In genomic region chr10:19591286-19591640, GRCm38 (mm10) we compare ENCODE assay signal across 8 mouse cellular contexts. TPM values are rescaled to one million over a fixed set of nuclear protein-coding genes. Genes with fewer than 3 reads are reported as not detected.
DNase-seq lines count a peak whose midpoint lies in the region; ATAC-seq and TF ChIP-seq lines count a peak whose summit lies in the region.

No protein-coding gene starts in this region.

- ATAC-seq in common myeloid progenitor, adult 5-6 weeks (replicated peaks; ENCODE audit: low read depth, poor library complexity, severe bottlenecking): peak; percentile 59
- ATAC-seq in hindbrain, embryonic 15.5 days (ENCODE audit: low FRiP score, low read depth): no peak
- no peak for ATAC-seq in midbrain, embryonic 12.5 days (ENCODE audit: low FRiP score, low read depth)
- ATAC-seq in monocyte, adult 5-6 weeks (replicated peaks; ENCODE audit: insufficient number of reproducible peaks, low FRiP score, low TSS enrichment, poor library complexity, severe bottlenecking): no peak; the same call in 1 of the 2 replicates

- H3K36me3 ChIP-seq in kidney, adult 2 months (ENCODE audit: control insufficient read depth, insufficient read depth, low read length): no peaks in the 10 kb centered on the region
- no peaks in the 10 kb centered on the region for H3K36me3 ChIP-seq in hindbrain, embryonic 15.5 days
- no peaks in the 10 kb centered on the region for H3K36me3 ChIP-seq in midbrain, embryonic 12.5 days

- H3K4me3 ChIP-seq in kidney, adult 2 months (ENCODE audit: insufficient read depth, low read depth, low read length): peak overlapping the region; percentile 34
- peak overlapping the region; percentile 60 for H3K4me3 ChIP-seq in hindbrain, embryonic 15.5 days
- peak overlapping the region; percentile 64 for H3K4me3 ChIP-seq in midbrain, embryonic 12.5 days

- H3K27ac ChIP-seq in kidney, adult 2 months (ENCODE audit: insufficient read depth, low read depth, low read length): peak overlapping the region; percentile 33; the same call in 1 of the 2 replicates
- no peak overlapping the region for H3K27ac ChIP-seq in hindbrain, embryonic 15.5 days (replicated peaks)
- H3K27ac ChIP-seq in midbrain, embryonic 12.5 days (replicated peaks): no peak overlapping the region

- H3K9ac ChIP-seq in hindbrain, embryonic 15.5 days: no peak overlapping the region
- no peak overlapping the region for H3K9ac ChIP-seq in midbrain, embryonic 12.5 days (replicated peaks)

- H3K4me1 ChIP-seq in kidney, adult 2 months (ENCODE audit: control insufficient read depth, insufficient read depth, low read length): peaks cover 18% of the 10 kb centered on the region; the same call in 1 of the 2 replicates
- H3K4me1 ChIP-seq in hindbrain, embryonic 15.5 days (replicated peaks): peaks cover 12% of the 10 kb centered on the region
- H3K4me1 ChIP-seq in midbrain, embryonic 12.5 days: peaks cover 10% of the 10 kb centered on the region

- TF ChIP-seq CTCF in kidney, adult 2 months (conservative IDR thresholded peaks at IDR 0.05; ENCODE audit: insufficient read depth, insufficient read length, low read depth, low read length): no peak

- no peaks in the 10 kb centered on the region for H3K9me3 ChIP-seq in hindbrain, embryonic 15.5 days
- H3K9me3 ChIP-seq in midbrain, embryonic 12.5 days: no peaks in the 10 kb centered on the region

- H3K27me3 ChIP-seq in kidney, adult 2 months (replicated peaks; ENCODE audit: control insufficient read depth, insufficient read depth, low read length): no peaks in the 10 kb centered on the region
- H3K27me3 ChIP-seq in hindbrain, embryonic 15.5 days: no peaks in the 10 kb centered on the region
- peaks cover 11% of the 10 kb centered on the region; the same call in 1 of the 2 replicates for H3K27me3 ChIP-seq in midbrain, embryonic 12.5 days

- no peak for TF ChIP-seq POLR2A in kidney, adult 2 months (IDR thresholded peaks at IDR 0.05; ENCODE audit: low read depth, low read length)

- H3K4me2 ChIP-seq in hindbrain, embryonic 15.5 days: peak overlapping the region; percentile 89
- H3K4me2 ChIP-seq in midbrain, embryonic 12.5 days (replicated peaks): peak overlapping the region; percentile 71

- DNase-seq in kidney, adult 2 months: no peak
- no peak for DNase-seq in kidney, adult 9 months
- DNase-seq in embryo, embryonic 10.5 days (ENCODE audit: low spot score): no peak
- DNase-seq in layer of hippocampus, adult 18-20 months (ENCODE audit: low spot score in 2 of 2): no peak

- 23% methylated on average over 6 of the region's 6 CpGs for WGBS in kidney, adult 2 months
- WGBS in hindbrain, embryonic 15.5 days: 32% methylated on average over 6 of the region's 6 CpGs
- 35% methylated on average over 6 of the region's 6 CpGs for WGBS in midbrain, embryonic 12.5 days

RNA-seq across cellular contexts. Expression of gene Ifngr1, which starts 0.5 kb away (rescaled TPM):
- 17.2 and 23.9 TPM in 2 replicates for polyA plus RNA-seq in kidney, adult 2 months (2012; rRNA removed)
- 122 and 127 TPM in 2 replicates for total RNA-seq in common myeloid progenitor, adult 5-6 weeks (2017)
- polyA plus RNA-seq in hindbrain, embryonic 15.5 days (2015; fragmentation: Nextera tagmentation; extraction: Ambion mirVana): 22.3 and 23.1 TPM in 2 replicates
- polyA plus RNA-seq in midbrain, embryonic 12.5 days (2016; fragmentation: Nextera tagmentation; extraction: Ambion mirVana): 24.3 and 28.6 TPM in 2 replicates
- total RNA-seq in monocyte, adult 5-6 weeks (2017): 1,014 to 1,366 TPM (median 1,192 TPM) in 3 replicates
- total RNA-seq in layer of hippocampus, adult 18-20 months (2021): 10 to 100 TPM; 18.7 to 20.1 TPM

RNA-seq across cellular contexts. Expression of gene Il22ra2, which starts 30.5 kb away (rescaled TPM):
- 0.67 TPM in 1 of 2 replicates, not detected in the other for polyA plus RNA-seq in kidney, adult 2 months (2012; rRNA removed)
- total RNA-seq in common myeloid progenitor, adult 5-6 weeks (2017): 0.34 and 2.3 TPM in 2 replicates
- polyA plus RNA-seq in hindbrain, embryonic 15.5 days (2015; fragmentation: Nextera tagmentation; extraction: Ambion mirVana): not detected in 2 replicates
- polyA plus RNA-seq in midbrain, embryonic 12.5 days (2016; fragmentation: Nextera tagmentation; extraction: Ambion mirVana): not detected in 2 replicates
- 1.0 to 1.4 TPM in 2 of 3 replicates, not detected in the other for total RNA-seq in monocyte, adult 5-6 weeks (2017)
- total RNA-seq in layer of hippocampus, adult 18-20 months (2021): not detected
